Mouse (Mus musculus) heart, adult 2 months (tissue): Measurements from ENCODE around the gene Hspa1l.
"Not testable (repeated sequence)": the region's sequence is repeated elsewhere in the genome, so short reads cannot be mapped to it uniquely, and the experiment has no call there.

ENCODE experiments used
- CTCF ChIP-seq: fragments of 200-600 bp; IDR thresholded peaks from 2 replicates; pipeline ENCODE4 v1.8.1; 2022; ENCODE audit warnings: antibody characterized with exemption, mild to moderate bottlenecking, moderate library complexity
- EP300 ChIP-seq: fragments of 200-500 bp; IDR thresholded peaks from 2 replicates; pipeline ENCODE4 v1.6.1; 2011; ENCODE audit warnings: low read depth, low read length, control low read depth; ENCODE audit not compliant: insufficient read depth
- POLR2A ChIP-seq: fragments of 200-500 bp; IDR thresholded peaks from 2 replicates; pipeline ENCODE4 v1.6.1; 2011; ENCODE audit warnings: mild to moderate bottlenecking, low read depth, low read length, control low read depth; ENCODE audit not compliant: insufficient read depth

- not testable (repeated sequence) for TF ChIP-seq POLR2A, CTCF, EP300
Measured at GRCm38 (mm10) chr17:34995927-34996326, 23.4 kb downstream of the Hspa1l start.
